Mouse (Mus musculus) erythroid progenitor cell, adult 5-6 weeks (primary cell): ENCODE results near the gene Hist1h4j. TPM values are rescaled to one million over a fixed set of nuclear protein-coding genes. Genes with fewer than 3 reads are reported as not detected.

Experiments
- ATAC-seq: replicated peaks from 2 replicates; pipeline ENCODE4 v1.8.0; 2016; ENCODE audit warnings: moderate number of reproducible peaks, mild to moderate bottlenecking, moderate TSS enrichment, inconsistent platforms; ENCODE audit not compliant: poor library complexity, low FRiP score, severe bottlenecking
- total RNA-seq, 2 experiments: library from RNA; stranded (forward) in 1 of 2; stranded (reverse) in 1 of 2; fragments of 150-400 nt in 1 of 2; fragments of 186-747, 209-891 nt in 1 of 2; gene quantifications; 2 replicates each; pipeline versions ENCODE4 v1.2.3 to v1.2.4; 2015 to 2017; ENCODE audit warnings: low replicate concordance in 2 of 2

The Hist1h4j gene
- total RNA-seq, 2 experiments from 2014 or later: 12.6 to 1,530 TPM

GRCm38 (mm10) chr13:21779767-21780731 lies 45.2 kb downstream of the Hist1h4j start, which contains the start of gene Hist1h1b:
TSS of gene Hist1h1b (minus strand) at chr13:21780625.
- ATAC-seq: peak; percentile 43

GRCm38 (mm10) chr13:21781021-21781555 lies 46.2 kb downstream of the Hist1h4j start:
- ATAC-seq: no peak

GRCm38 (mm10) chr13:21781639-21782038 lies 46.8 kb downstream of the Hist1h4j start:
- no peak for ATAC-seq

- ATAC-seq: peak; percentile 3
Observed at GRCm38 (mm10) chr13:21782361-21783254, 47.7 kb downstream of the Hist1h4j start.

GRCm38 (mm10) chr13:21783255-21783617 lies 48.4 kb downstream of the Hist1h4j start, which contains the start of gene Hist1h3i:
TSS of gene Hist1h3i (minus strand) at chr13:21783370.
- ATAC-seq: 0 out of 2 replicates have a peak, but pooled peaks have one; percentile 8

GRCm38 (mm10) chr13:21783734-21784161 lies 48.9 kb downstream of the Hist1h4j start:
- no peak for ATAC-seq

- ATAC-seq: no peak
Observed at GRCm38 (mm10) chr13:21784311-21784710, 49.4 kb downstream of the Hist1h4j start.

Other genes starting within 250 kb of the Hist1h4j start
- gene AK157302, start 239.8 kb upstream of the Hist1h4j start, total RNA-seq (2015; ENCODE audit: low replicate concordance): 2.9 and 8.4 TPM in 2 replicates
- 2.0 and 4.1 TPM in 2 replicates for gene AK157302, start 239.8 kb upstream of the Hist1h4j start, total RNA-seq (2017; ENCODE audit: low replicate concordance)
- 4.2 TPM in 1 of 2 replicates, not detected in the other for gene Gm11273, start 233.6 kb upstream of the Hist1h4j start, total RNA-seq (2015; ENCODE audit: low replicate concordance)
- gene Gm11273, start 233.6 kb upstream of the Hist1h4j start, total RNA-seq (2017; ENCODE audit: low replicate concordance): 1.5 TPM in 1 of 2 replicates, not detected in the other
- gene Zkscan8, start 203.9 kb upstream of the Hist1h4j start, total RNA-seq (2015; ENCODE audit: low replicate concordance): 4.0 and 11.7 TPM in 2 replicates
- 1.3 and 1.7 TPM in 2 replicates for gene Zkscan8, start 203.9 kb upstream of the Hist1h4j start, total RNA-seq (2017; ENCODE audit: low replicate concordance)
- not detected in 2 replicates for gene Olfr1366, start 192.3 kb upstream of the Hist1h4j start, total RNA-seq (2015; ENCODE audit: low replicate concordance)
- not detected in 2 replicates for gene Olfr1366, start 192.3 kb upstream of the Hist1h4j start, total RNA-seq (2017; ENCODE audit: low replicate concordance)
- not detected in 2 replicates for gene Olfr1535, start 175.2 kb upstream of the Hist1h4j start, total RNA-seq (2015; ENCODE audit: low replicate concordance)
- gene Olfr1535, start 175.2 kb upstream of the Hist1h4j start, total RNA-seq (2017; ENCODE audit: low replicate concordance): not detected in 2 replicates
- gene Olfr1364, start 153.3 kb upstream of the Hist1h4j start, total RNA-seq (2015; ENCODE audit: low replicate concordance): not detected in 2 replicates
- not detected in 2 replicates for gene Olfr1364, start 153.3 kb upstream of the Hist1h4j start, total RNA-seq (2017; ENCODE audit: low replicate concordance)
- gene Olfr1362, start 121.0 kb upstream of the Hist1h4j start, total RNA-seq (2015; ENCODE audit: low replicate concordance): not detected in 2 replicates
- gene Olfr1362, start 121.0 kb upstream of the Hist1h4j start, total RNA-seq (2017; ENCODE audit: low replicate concordance): not detected in 2 replicates
- not detected in 2 replicates for gene Olfr11, start 92.5 kb upstream of the Hist1h4j start, total RNA-seq (2015; ENCODE audit: low replicate concordance)
- not detected in 2 replicates for gene Olfr11, start 92.5 kb upstream of the Hist1h4j start, total RNA-seq (2017; ENCODE audit: low replicate concordance)
- not detected in 2 replicates for gene Olfr1361, start 71.7 kb upstream of the Hist1h4j start, total RNA-seq (2015; ENCODE audit: low replicate concordance)
- not detected in 2 replicates for gene Olfr1361, start 71.7 kb upstream of the Hist1h4j start, total RNA-seq (2017; ENCODE audit: low replicate concordance)
- not detected in 2 replicates for gene Olfr1360, start 57.7 kb upstream of the Hist1h4j start, total RNA-seq (2015; ENCODE audit: low replicate concordance)
- not detected in 2 replicates for gene Olfr1360, start 57.7 kb upstream of the Hist1h4j start, total RNA-seq (2017; ENCODE audit: low replicate concordance)
- not detected in 2 replicates for gene Olfr1359, start 37.0 kb upstream of the Hist1h4j start, total RNA-seq (2015; ENCODE audit: low replicate concordance)
- not detected in 2 replicates for gene Olfr1359, start 37.0 kb upstream of the Hist1h4j start, total RNA-seq (2017; ENCODE audit: low replicate concordance)
- 989 and 1,130 TPM in 2 replicates for gene Hist1h2bl, start 18.9 kb upstream of the Hist1h4j start, total RNA-seq (2015; ENCODE audit: low replicate concordance)
- gene Hist1h2bl, start 18.9 kb upstream of the Hist1h4j start, total RNA-seq (2017; ENCODE audit: low replicate concordance): 1,595 and 2,060 TPM in 2 replicates
- 22.6 and 24.1 TPM in 2 replicates for gene Hist1h2ai, start 18.6 kb upstream of the Hist1h4j start, total RNA-seq (2015; ENCODE audit: low replicate concordance)
- 2,450 and 5,888 TPM in 2 replicates for gene Hist1h2ai, start 18.6 kb upstream of the Hist1h4j start, total RNA-seq (2017; ENCODE audit: low replicate concordance)
- gene Hist1h3h, start 17.4 kb upstream of the Hist1h4j start, total RNA-seq (2015; ENCODE audit: low replicate concordance): 64.9 and 143 TPM in 2 replicates
- 379 and 793 TPM in 2 replicates for gene Hist1h3h, start 17.4 kb upstream of the Hist1h4j start, total RNA-seq (2017; ENCODE audit: low replicate concordance)
- 396 and 580 TPM in 2 replicates for gene Hist1h2bm, start 13.0 kb upstream of the Hist1h4j start, total RNA-seq (2015; ENCODE audit: low replicate concordance)
- gene Hist1h2bm, start 13.0 kb upstream of the Hist1h4j start, total RNA-seq (2017; ENCODE audit: low replicate concordance): 1,330 and 1,438 TPM in 2 replicates
- gene Hist1h4k, start 15.4 kb downstream of the Hist1h4j start, total RNA-seq (2015; ENCODE audit: low replicate concordance): 298 and 381 TPM in 2 replicates
- gene Hist1h4k, start 15.4 kb downstream of the Hist1h4j start, total RNA-seq (2017; ENCODE audit: low replicate concordance): 3,827 and 6,951 TPM in 2 replicates
- gene Hist1h2ak, start 18.8 kb downstream of the Hist1h4j start, total RNA-seq (2015; ENCODE audit: low replicate concordance): 480 and 792 TPM in 2 replicates
- gene Hist1h2ak, start 18.8 kb downstream of the Hist1h4j start, total RNA-seq (2017; ENCODE audit: low replicate concordance): 4,887 and 6,345 TPM in 2 replicates
- 1,688 and 1,944 TPM in 2 replicates for gene Hist1h2bn, start 19.1 kb downstream of the Hist1h4j start, total RNA-seq (2015; ENCODE audit: low replicate concordance)
- gene Hist1h2bn, start 19.1 kb downstream of the Hist1h4j start, total RNA-seq (2017; ENCODE audit: low replicate concordance): 6,530 and 7,011 TPM in 2 replicates
- 1,815 and 1,971 TPM in 2 replicates for gene Hist1h1b, start 45.6 kb downstream of the Hist1h4j start, total RNA-seq (2015; ENCODE audit: low replicate concordance)
- 4,746 and 7,405 TPM in 2 replicates for gene Hist1h1b, start 45.6 kb downstream of the Hist1h4j start, total RNA-seq (2017; ENCODE audit: low replicate concordance)
- 807 and 971 TPM in 2 replicates for gene Hist1h3i, start 48.3 kb downstream of the Hist1h4j start, total RNA-seq (2015; ENCODE audit: low replicate concordance)
- 793 and 862 TPM in 2 replicates for gene Hist1h3i, start 48.3 kb downstream of the Hist1h4j start, total RNA-seq (2017; ENCODE audit: low replicate concordance)
- 9.4 and 13.4 TPM in 2 replicates for gene Hist1h2an, start 52.2 kb downstream of the Hist1h4j start, total RNA-seq (2015; ENCODE audit: low replicate concordance)
- 1,681 and 2,099 TPM in 2 replicates for gene Hist1h2an, start 52.2 kb downstream of the Hist1h4j start, total RNA-seq (2017; ENCODE audit: low replicate concordance)
- gene Hist1h2bp, start 52.4 kb downstream of the Hist1h4j start, total RNA-seq (2015; ENCODE audit: low replicate concordance): 31.0 and 96.0 TPM in 2 replicates
- 241 and 315 TPM in 2 replicates for gene Hist1h2bp, start 52.4 kb downstream of the Hist1h4j start, total RNA-seq (2017; ENCODE audit: low replicate concordance)
- 607 and 1,040 TPM in 2 replicates for gene Hist1h2bq, start 75.1 kb downstream of the Hist1h4j start, total RNA-seq (2015; ENCODE audit: low replicate concordance)
- gene Hist1h2bq, start 75.1 kb downstream of the Hist1h4j start, total RNA-seq (2017; ENCODE audit: low replicate concordance): 124 and 1,223 TPM in 2 replicates
- gene Hist1h2ao, start 75.4 kb downstream of the Hist1h4j start, total RNA-seq (2015; ENCODE audit: low replicate concordance): 587 and 743 TPM in 2 replicates
- 2,181 TPM in 1 of 2 replicates, not detected in the other for gene Hist1h2ao, start 75.4 kb downstream of the Hist1h4j start, total RNA-seq (2017; ENCODE audit: low replicate concordance)
- gene Hist1h4m, start 76.7 kb downstream of the Hist1h4j start, total RNA-seq (2015; ENCODE audit: low replicate concordance): 328 and 512 TPM in 2 replicates
- 4,244 and 7,239 TPM in 2 replicates for gene Hist1h4m, start 76.7 kb downstream of the Hist1h4j start, total RNA-seq (2017; ENCODE audit: low replicate concordance)
- gene Hist1h4n, start 97.1 kb downstream of the Hist1h4j start, total RNA-seq (2015; ENCODE audit: low replicate concordance): 169 and 258 TPM in 2 replicates
- gene Hist1h4n, start 97.1 kb downstream of the Hist1h4j start, total RNA-seq (2017; ENCODE audit: low replicate concordance): 2,740 and 4,790 TPM in 2 replicates
- gene Hist1h2ap, start 98.4 kb downstream of the Hist1h4j start, total RNA-seq (2015; ENCODE audit: low replicate concordance): 209 and 329 TPM in 2 replicates
- 6,300 and 16,342 TPM in 2 replicates for gene Hist1h2ap, start 98.4 kb downstream of the Hist1h4j start, total RNA-seq (2017; ENCODE audit: low replicate concordance)
- gene Hist1h2br, start 98.7 kb downstream of the Hist1h4j start, total RNA-seq (2015; ENCODE audit: low replicate concordance): 696 and 939 TPM in 2 replicates
- 393 and 1,610 TPM in 2 replicates for gene Hist1h2br, start 98.7 kb downstream of the Hist1h4j start, total RNA-seq (2017; ENCODE audit: low replicate concordance)
- not detected in 2 replicates for gene Zfp184, start 210.0 kb downstream of the Hist1h4j start, total RNA-seq (2015; ENCODE audit: low replicate concordance)
- 1.3 TPM in 1 of 2 replicates, not detected in the other for gene Zfp184, start 210.0 kb downstream of the Hist1h4j start, total RNA-seq (2017; ENCODE audit: low replicate concordance)
- not detected in 2 replicates for gene Pom121l2, start 246.1 kb downstream of the Hist1h4j start, total RNA-seq (2015; ENCODE audit: low replicate concordance)
- gene Pom121l2, start 246.1 kb downstream of the Hist1h4j start, total RNA-seq (2017; ENCODE audit: low replicate concordance): not detected in 2 replicates